Mouse (Mus musculus) MN1 (cell line): ENCODE measurements around the gene Traf3ip1.

Experiments used
- DNase-seq: peaks from one replicate; pipeline ENCODE4 v3.0.0-alpha.2; 2016; ENCODE audit warnings: low spot score

The Traf3ip1 gene

GRCm38 (mm10) chr1:91466186-91466585 lies 28.3 kb upstream of the Traf3ip1 start:
- no peak for DNase-seq

- no peak for DNase-seq
These were observed 24.5 kb upstream of the Traf3ip1 start for GRCm38 (mm10) chr1:91469888-91470419.

GRCm38 (mm10) chr1:91478145-91478544 lies 16.3 kb upstream of the Traf3ip1 start:
- peak; percentile 52 for DNase-seq

- no peak for DNase-seq
These were observed 15.5 kb upstream of the Traf3ip1 start for GRCm38 (mm10) chr1:91478958-91479357.

- no peak for DNase-seq
These were observed 11.7 kb upstream of the Traf3ip1 start for GRCm38 (mm10) chr1:91482616-91483211.

GRCm38 (mm10) chr1:91483304-91484010 lies 11.0 kb upstream of the Traf3ip1 start:
- DNase-seq, result peak; percentile 79

- DNase-seq, result no peak
These were observed 10.5 kb upstream of the Traf3ip1 start for GRCm38 (mm10) chr1:91484011-91484346.

GRCm38 (mm10) chr1:91485422-91485821 lies 9.0 kb upstream of the Traf3ip1 start:
- no peak for DNase-seq

GRCm38 (mm10) chr1:91486165-91486564 lies 8.3 kb upstream of the Traf3ip1 start:
- DNase-seq, result no peak

- no peak for DNase-seq
These were observed 4.1 kb upstream of the Traf3ip1 start for GRCm38 (mm10) chr1:91490322-91490721.

GRCm38 (mm10) chr1:91492740-91493139 lies 1.7 kb upstream of the Traf3ip1 start:
- no peak for DNase-seq

GRCm38 (mm10) chr1:91493938-91494337 lies 509 bp upstream of the Traf3ip1 start:
- DNase-seq, result no peak

- DNase-seq, result no peak
These were observed 874 bp downstream of the Traf3ip1 start for GRCm38 (mm10) chr1:91495321-91495720.

- DNase-seq, result no peak
These were observed 4.1 kb downstream of the Traf3ip1 start for GRCm38 (mm10) chr1:91498579-91498978.

- DNase-seq, result no peak
These were observed 10.2 kb downstream of the Traf3ip1 start for GRCm38 (mm10) chr1:91504615-91505014.

- DNase-seq, result no peak
These were observed 20.5 kb downstream of the Traf3ip1 start for GRCm38 (mm10) chr1:91514916-91515315.

- DNase-seq, result no peak
These were observed 21.2 kb downstream of the Traf3ip1 start for GRCm38 (mm10) chr1:91515642-91516041.

- peak; percentile 67 for DNase-seq
These were observed 29.3 kb downstream of the Traf3ip1 start for GRCm38 (mm10) chr1:91523759-91524158.

- DNase-seq, result no peak
These were observed 31.4 kb downstream of the Traf3ip1 start for GRCm38 (mm10) chr1:91525838-91526237.

GRCm38 (mm10) chr1:91530166-91530565 lies 35.7 kb downstream of the Traf3ip1 start:
- DNase-seq, result no peak

- no peak for DNase-seq
These were observed 37.8 kb downstream of the Traf3ip1 start for GRCm38 (mm10) chr1:91532243-91532642.

- no peak for DNase-seq
These were observed 38.4 kb downstream of the Traf3ip1 start for GRCm38 (mm10) chr1:91532892-91533291.

- DNase-seq, result peak; percentile 26
These were observed 39.0 kb downstream of the Traf3ip1 start for GRCm38 (mm10) chr1:91533483-91533882.
